Mouse (Mus musculus) heart, postnatal 14 days (tissue): ENCODE measurements at regions not wholly inside any gene's neighbourhood (a gene's known extent, or its start where the extent isn't known, plus 50 kb on each side); places are given as distances from the start of the nearest gene placed in this dataset.

Experiments used
- DNase-seq, 2 experiments: peaks; one replicate each; pipeline ENCODE4 v3.0.0; 2021 to 2022
- intact Hi-C: fragments of 180-260 bp; cut with DNase I; formaldehyde crosslinking; loops from one replicate; pipeline ENCODE4 v1.15.1; 2025

GRCm38 (mm10) chr2:148622216-148622615 is 50.2 kb upstream of the Nxt1 start:
- peak; percentile 34 to 65 for DNase-seq
- intact Hi-C loops, result no loop called here

GRCm38 (mm10) chr2:148611911-148612310 is 60.5 kb upstream of the Nxt1 start:
- DNase-seq, result no peak
- intact Hi-C loops, result no loop called here

GRCm38 (mm10) chr2:148605425-148605930 is 66.9 kb upstream of the Nxt1 start:
- intact Hi-C loops, result no loop called here
- DNase-seq, result no peak

- DNase-seq, result peak in 1 of 2 experiments; percentile 14
- intact Hi-C loops, result no loop called here
Observed at GRCm38 (mm10) chr2:148603951-148604350, 68.5 kb upstream of the Nxt1 start.

- peak in 1 of 2 experiments; percentile 12 for DNase-seq
- intact Hi-C loops, result no loop called here
Observed at GRCm38 (mm10) chr2:148603315-148603714, 69.1 kb upstream of the Nxt1 start.

- DNase-seq, result no peak
- intact Hi-C loops, result loop anchor here (5.0 kb wide), 1 partner anchor 38 kb away; no protein-coding TSS in a partner anchor
Observed at GRCm38 (mm10) chr2:148599498-148599897, 72.9 kb upstream of the Nxt1 start.

GRCm38 (mm10) chr2:148596966-148597365 is 75.4 kb upstream of the Nxt1 start:
- intact Hi-C loops, result loop anchor here (5.0 kb wide), 1 partner anchor 40 kb away; no protein-coding TSS in a partner anchor
- DNase-seq, result no peak

GRCm38 (mm10) chr2:148585721-148586335 is 86.6 kb upstream of the Nxt1 start:
- no peak for DNase-seq
- intact Hi-C loops, result no loop called here

- no peak for DNase-seq
- intact Hi-C loops, result no loop called here
Observed at GRCm38 (mm10) chr2:148582208-148582607, 90.2 kb upstream of the Nxt1 start.

GRCm38 (mm10) chr2:148581666-148582065 is 90.7 kb upstream of the Nxt1 start:
- no peak for DNase-seq
- intact Hi-C loops, result loop anchor here (2.0 kb wide), 1 partner anchor 461 kb away; no protein-coding TSS in a partner anchor

- intact Hi-C loops, result loop anchor here (2.0 kb wide), 1 partner anchor 460 kb away; no protein-coding TSS in a partner anchor
- peak; percentile 19 to 61 for DNase-seq
Observed at GRCm38 (mm10) chr2:148580286-148580966, 92.0 kb upstream of the Nxt1 start.

- no peak for DNase-seq
- intact Hi-C loops, result loop anchor here (2.0 to 10.0 kb wide), 3 partner anchors 75 to 775 kb away; partner anchors contain the start of gene Cstl1
Observed at GRCm38 (mm10) chr2:148579564-148579963, 92.8 kb upstream of the Nxt1 start.

- DNase-seq, result no peak
- intact Hi-C loops, result loop anchor here (2.0 to 10.0 kb wide), 3 partner anchors 76 to 774 kb away; partner anchors contain the start of gene Cstl1
Observed at GRCm38 (mm10) chr2:148579027-148579426, 93.4 kb upstream of the Nxt1 start.

GRCm38 (mm10) chr2:148578176-148578575 is 94.2 kb upstream of the Nxt1 start:
- intact Hi-C loops, result loop anchor here (2.0 to 10.0 kb wide), 3 partner anchors 77 to 773 kb away; partner anchors contain the start of gene Cstl1
- no peak for DNase-seq

- no peak for DNase-seq
- intact Hi-C loops, result loop anchor here (2.0 to 10.0 kb wide), 3 partner anchors 39 to 771 kb away; partner anchors contain the start of gene Cstl1
Observed at GRCm38 (mm10) chr2:148575433-148575832, 97.0 kb upstream of the Nxt1 start.

GRCm38 (mm10) chr2:148572165-148572564 is 100.2 kb upstream of the Nxt1 start:
- peak; percentile 79 to 83 for DNase-seq
- intact Hi-C loops, result loop anchor here (5.0 to 10.0 kb wide), 3 partner anchors 165 to 767 kb away; partner anchors contain the start of genes Cstl1 and Thbd

GRCm38 (mm10) chr2:148571616-148572015 is 100.8 kb upstream of the Nxt1 start:
- intact Hi-C loops, result loop anchor here (5.0 to 10.0 kb wide), 3 partner anchors 164 to 767 kb away; partner anchors contain the start of genes Cstl1 and Thbd

GRCm38 (mm10) chr2:148571018-148571417 is 101.4 kb upstream of the Nxt1 start:
- intact Hi-C loops, result loop anchor here (5.0 to 10.0 kb wide), 3 partner anchors 164 to 766 kb away; partner anchors contain the start of genes Cstl1 and Thbd
- no peak for DNase-seq

More at GRCm38 (mm10) chr2:148571616-148572015, 100.8 kb upstream of the Nxt1 start:
- DNase-seq, result no peak

- intact Hi-C loops, result no loop called here
- peak; percentile 9 to 25 for DNase-seq
Observed at GRCm38 (mm10) chr2:148567930-148568481, 104.4 kb upstream of the Nxt1 start.

GRCm38 (mm10) chr2:148563390-148563789 is 109.0 kb upstream of the Nxt1 start:
- intact Hi-C loops, result no loop called here
- no peak for DNase-seq

GRCm38 (mm10) chr2:148562041-148562440 is 110.4 kb upstream of the Nxt1 start:
- no peak for DNase-seq
- intact Hi-C loops, result no loop called here
